Mouse (Mus musculus): Measurements from ENCODE around the gene Cd6.
A peak's percentile ranks its signal among the peaks of the same experiment; 100 is the strongest.

Cd6 gene

GRCm38 (mm10) chr19:10839010-10839892 lies 9.4 kb upstream of the Cd6 start, which contains the start of gene Slc15a3:
TSS of gene Slc15a3 (plus strand) at chr19:10839727.
- DNase-seq (ENCODE audit: low read depth, low spot score): no peak

- no peak for DNase-seq (ENCODE audit: low read depth, low spot score)
These were observed 5.8 kb upstream of the Cd6 start for GRCm38 (mm10) chr19:10835671-10836070.

GRCm38 (mm10) chr19:10833611-10834010 lies 3.8 kb upstream of the Cd6 start:
- DNase-seq (ENCODE audit: low read depth, low spot score): no peak

- no peak for DNase-seq (ENCODE audit: low read depth, low spot score)
These were observed 2.2 kb upstream of the Cd6 start for GRCm38 (mm10) chr19:10832030-10832429.

GRCm38 (mm10) chr19:10831424-10831823 lies 1.6 kb upstream of the Cd6 start:
- peak; percentile 30 for DNase-seq (ENCODE audit: low read depth, low spot score)

GRCm38 (mm10) chr19:10828321-10828720 lies 1.5 kb downstream of the Cd6 start:
- DNase-seq (ENCODE audit: low read depth, low spot score): no peak

GRCm38 (mm10) chr19:10824061-10824460 lies 5.8 kb downstream of the Cd6 start:
- DNase-seq (ENCODE audit: low read depth, low spot score): no peak

- no peak for DNase-seq (ENCODE audit: low read depth, low spot score)
These were observed 7.3 kb downstream of the Cd6 start for GRCm38 (mm10) chr19:10822534-10822933.

- DNase-seq (ENCODE audit: low read depth, low spot score): no peak
These were observed 8.5 kb downstream of the Cd6 start for GRCm38 (mm10) chr19:10821319-10821718.

GRCm38 (mm10) chr19:10818217-10818946 lies 11.5 kb downstream of the Cd6 start:
- no peak for DNase-seq (ENCODE audit: low read depth, low spot score)

GRCm38 (mm10) chr19:10816462-10816861 lies 13.4 kb downstream of the Cd6 start:
- DNase-seq (ENCODE audit: low read depth, low spot score): no peak

- DNase-seq (ENCODE audit: low read depth, low spot score): no peak
These were observed 14.0 kb downstream of the Cd6 start for GRCm38 (mm10) chr19:10815871-10816270.

- no peak for DNase-seq (ENCODE audit: low read depth, low spot score)
These were observed 16.0 kb downstream of the Cd6 start for GRCm38 (mm10) chr19:10813905-10814304.

- no peak for DNase-seq (ENCODE audit: low read depth, low spot score)
These were observed 16.8 kb downstream of the Cd6 start for GRCm38 (mm10) chr19:10813039-10813438.

- DNase-seq (ENCODE audit: low read depth, low spot score): no peak
These were observed 18.4 kb downstream of the Cd6 start for GRCm38 (mm10) chr19:10811471-10811870.

GRCm38 (mm10) chr19:10810176-10810492 lies 19.7 kb downstream of the Cd6 start:
- DNase-seq (ENCODE audit: low read depth, low spot score): no peak

- peak; percentile 11 for DNase-seq (ENCODE audit: low read depth, low spot score)
These were observed 20.3 kb downstream of the Cd6 start for GRCm38 (mm10) chr19:10809428-10810175.

- DNase-seq (ENCODE audit: low read depth, low spot score): no peak
These were observed 21.2 kb downstream of the Cd6 start for GRCm38 (mm10) chr19:10808524-10809233.

GRCm38 (mm10) chr19:10805661-10806285 lies 24.1 kb downstream of the Cd6 start:
- no peak for DNase-seq (ENCODE audit: low read depth, low spot score)

- DNase-seq (ENCODE audit: low read depth, low spot score): no peak
These were observed 24.8 kb downstream of the Cd6 start for GRCm38 (mm10) chr19:10804850-10805660.

Data from embryo, embryonic 11.5 days (tissue).